ENCODE assay signal across 29 mouse cellular contexts in the genomic region with DNA sequence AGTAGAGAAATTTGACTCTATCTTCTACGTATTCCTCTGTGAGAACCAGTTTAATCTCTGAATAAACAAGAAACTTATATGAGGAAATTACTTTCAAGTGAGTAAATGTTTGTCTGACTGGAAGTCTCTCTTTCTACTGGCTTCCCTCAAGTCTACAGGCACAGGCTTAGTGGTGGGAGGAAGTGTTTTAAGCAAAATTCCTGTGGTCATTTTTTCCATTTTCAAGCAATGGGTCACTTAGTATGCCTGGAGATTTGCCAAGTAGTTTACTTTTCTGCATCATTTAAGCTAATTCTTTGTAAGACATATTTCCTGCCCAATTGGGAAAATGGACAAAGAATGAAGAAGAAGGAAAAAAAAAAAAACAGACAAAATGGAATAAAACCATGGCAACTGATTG.
DNase-seq lines count a peak whose midpoint lies in the region; ATAC-seq and TF ChIP-seq lines count a peak whose summit lies in the region.
"Had no signal": no experiment of that assay in that cellular context is flagged by ENCODE, and none has a peak within 500 bp of the region (broad histone marks: within the 10 kb centered on the region; RNA-seq: fewer than 3 reads in every experiment).

No protein-coding gene starts in this region.

- peak; percentile 56 for DNase-seq in lung, embryonic 14.5 days
- no peak for DNase-seq in lung, postnatal 4 days
- peak; percentile 72 for DNase-seq in 3134 (ENCODE audit: extremely low read depth, insufficient read length, low spot score)
- DNase-seq in 3T3-L1 (ENCODE audit: low read depth, low spot score) = peak; percentile 93
- DNase-seq in spleen, postnatal 36 days (ENCODE audit: low spot score in 2 of 2) = no peak
- DNase-seq in urinary bladder, postnatal 10 days (ENCODE audit: low spot score) = no peak
- DNase-seq: adrenal gland, adult 2 months; adrenal gland, postnatal 36 days; cerebellum, adult 18-20 months; cerebellum, postnatal 10 days; heart, adult 2 months; kidney, postnatal 36 days; lung, postnatal 10 days; midbrain, embryonic 14.5 days; retina, postnatal 1 day; right cerebral cortex, postnatal 14 days; spleen, adult 18-20 months had no signal

- no peak overlapping the region for H3K4me2 ChIP-seq in lung, embryonic 14.5 days
- H3K4me2 ChIP-seq in forebrain, embryonic 13.5 days = no peak overlapping the region
- H3K4me2 ChIP-seq: heart, embryonic 13.5 days; hindbrain, embryonic 14.5 days; kidney, embryonic 15.5 days; liver, embryonic 15.5 days; neural tube, embryonic 15.5 days had no signal

- H3K36me3 ChIP-seq in lung, embryonic 14.5 days (ENCODE audit: insufficient read depth) = no peaks in the 10 kb centered on the region
- H3K36me3 ChIP-seq in forebrain, embryonic 13.5 days (ENCODE audit: poor library complexity, severe bottlenecking) = no peaks in the 10 kb centered on the region
- H3K36me3 ChIP-seq: forebrain, embryonic 10.5 days; heart, embryonic 13.5 days; kidney, embryonic 15.5 days; liver, embryonic 15.5 days; neural tube, embryonic 15.5 days had no signal

- no peak for ATAC-seq in lung, embryonic 14.5 days (ENCODE audit: insufficient read depth)
- ATAC-seq in forebrain, embryonic 13.5 days = no peak
- ATAC-seq: activated CD4-positive, CD25-positive, alpha-beta regulatory T cell, adult 4 months; forebrain, embryonic 16.5 days; intestine, postnatal 0 days had no signal

- TF ChIP-seq CTCF in lung, embryonic 14.5 days (IDR thresholded peaks at IDR 0.05; ENCODE audit: low read depth) = no peak
- TF ChIP-seq CTCF in embryonic fibroblast, embryonic 13.5 days (IDR thresholded peaks at IDR 0.05; ENCODE audit: borderline replicate concordance, insufficient read depth, low read length) = no peak

- H3K9ac ChIP-seq in lung, embryonic 14.5 days = no peak overlapping the region
- no peak overlapping the region for H3K9ac ChIP-seq in forebrain, embryonic 13.5 days
- H3K9ac ChIP-seq: heart, embryonic 13.5 days; hindbrain, embryonic 14.5 days; kidney, embryonic 15.5 days; liver, embryonic 15.5 days; neural tube, embryonic 15.5 days had no signal

- no peaks in the 10 kb centered on the region for H3K4me1 ChIP-seq in lung, embryonic 14.5 days (ENCODE audit: insufficient read depth)
- peaks cover 7% of the 10 kb centered on the region for H3K4me1 ChIP-seq in embryonic fibroblast, embryonic 13.5 days (ENCODE audit: control insufficient read depth, insufficient read depth, low read length)
- H3K4me1 ChIP-seq in forebrain, embryonic 13.5 days = 0 out of 2 replicates have a peak, but pooled peaks cover 5% of the 10 kb centered on the region
- H3K4me1 ChIP-seq: kidney, embryonic 15.5 days; liver, embryonic 15.5 days; megakaryocyte, embryonic 14.5 days; neural tube, embryonic 15.5 days had no signal

- H3K9me3 ChIP-seq in lung, embryonic 14.5 days (ENCODE audit: low read depth, low read length) = no peaks in the 10 kb centered on the region
- no peaks in the 10 kb centered on the region for H3K9me3 ChIP-seq in forebrain, embryonic 13.5 days (replicated peaks)
- H3K9me3 ChIP-seq: forebrain, embryonic 10.5 days; heart, embryonic 13.5 days; kidney, embryonic 15.5 days; liver, embryonic 15.5 days; megakaryocyte, embryonic 14.5 days; neural tube, embryonic 15.5 days had no signal

- no peaks in the 10 kb centered on the region for H3K27me3 ChIP-seq in lung, embryonic 14.5 days (ENCODE audit: insufficient read depth, low read length)
- H3K27me3 ChIP-seq in forebrain, embryonic 13.5 days = no peaks in the 10 kb centered on the region
- H3K27me3 ChIP-seq: heart, embryonic 13.5 days; kidney, embryonic 15.5 days; liver, embryonic 15.5 days; megakaryocyte, embryonic 14.5 days; neural tube, embryonic 15.5 days had no signal

- no peak for TF ChIP-seq POLR2A in embryonic fibroblast, embryonic 13.5 days (IDR thresholded peaks at IDR 0.05; ENCODE audit: low read depth, low read length)

- H3K27ac ChIP-seq in lung, embryonic 14.5 days (ENCODE audit: low read depth) = no peak overlapping the region
- H3K27ac ChIP-seq in embryonic fibroblast, embryonic 13.5 days (ENCODE audit: insufficient read depth, low read length) = peak overlapping the region; percentile 99
- H3K27ac ChIP-seq in forebrain, embryonic 13.5 days = no peak overlapping the region
- H3K27ac ChIP-seq: forebrain, embryonic 10.5 days; heart, adult 2 months; heart, embryonic 13.5 days; hindbrain, embryonic 14.5 days; kidney, embryonic 15.5 days; liver, embryonic 15.5 days; neural tube, embryonic 15.5 days had no signal

- 34% methylated on average over 1 of the region's 1 CpGs for WGBS in lung, embryonic 14.5 days
- 89% methylated on average over 1 of the region's 1 CpGs for WGBS in forebrain, embryonic 13.5 days

- H3K4me3 ChIP-seq in lung, embryonic 14.5 days (ENCODE audit: low read depth, low read length) = no peak overlapping the region
- no peak overlapping the region for H3K4me3 ChIP-seq in embryonic fibroblast, embryonic 13.5 days (ENCODE audit: insufficient read depth, low read length)
- H3K4me3 ChIP-seq in forebrain, embryonic 13.5 days = no peak overlapping the region
- H3K4me3 ChIP-seq: forebrain, embryonic 10.5 days; heart, adult 2 months; heart, embryonic 13.5 days; kidney, embryonic 15.5 days; liver, embryonic 15.5 days; megakaryocyte, embryonic 14.5 days; neural tube, embryonic 15.5 days had no signal

Comparison
In these comparisons a context has a peak if more than half of its experiments do, and no peak if none do; other contexts are left out.
1. DNase-seq: peak in lung, embryonic 14.5 days (single experiment), 3134 (single experiment) and 3T3-L1 (single experiment); none in lung, postnatal 4 days (0 of 2), spleen, postnatal 36 days (0 of 2) and urinary bladder, postnatal 10 days (single experiment).